Mouse (Mus musculus) megakaryocyte-erythroid progenitor cell, adult 5-6 weeks (primary cell): ENCODE data around the gene Uvrag. TPM values are rescaled to one million over a fixed set of nuclear protein-coding genes. Genes with fewer than 3 reads are reported as not detected.
"Not testable (repeated sequence)": the region's sequence is repeated elsewhere in the genome, so short reads cannot be mapped to it uniquely, and the experiment has no call there.

Source experiments
- ATAC-seq: replicated peaks from 2 replicates; pipeline ENCODE4 v1.8.0; 2016; ENCODE audit warnings: mild to moderate bottlenecking, inconsistent platforms; ENCODE audit not compliant: severe bottlenecking, poor library complexity, low FRiP score, low TSS enrichment
- total RNA-seq, 2 experiments: library from RNA; stranded (forward) in 1 of 2; stranded (reverse) in 1 of 2; fragments of 200-1000, 215-1000 nt in 1 of 2; fragments of >200 nt in 1 of 2; fragmentation: Nextera tagmentation in 1 of 2; gene quantifications; 2 replicates each; pipeline ENCODE4 v1.2.3; 2014 to 2017

Gene Uvrag
- total RNA-seq, 2 experiments from 2014 or later, result 15.0 to 16.2 TPM

- 0 out of 2 replicates have a peak, but pooled peaks have one; percentile 55 for ATAC-seq
Measured at GRCm38 (mm10) chr7:99073734-99074372, 67.1 kb downstream of the Uvrag start.

GRCm38 (mm10) chr7:99067710-99068109, 73.2 kb downstream of the Uvrag start:
- ATAC-seq, result no peak

DNA sequence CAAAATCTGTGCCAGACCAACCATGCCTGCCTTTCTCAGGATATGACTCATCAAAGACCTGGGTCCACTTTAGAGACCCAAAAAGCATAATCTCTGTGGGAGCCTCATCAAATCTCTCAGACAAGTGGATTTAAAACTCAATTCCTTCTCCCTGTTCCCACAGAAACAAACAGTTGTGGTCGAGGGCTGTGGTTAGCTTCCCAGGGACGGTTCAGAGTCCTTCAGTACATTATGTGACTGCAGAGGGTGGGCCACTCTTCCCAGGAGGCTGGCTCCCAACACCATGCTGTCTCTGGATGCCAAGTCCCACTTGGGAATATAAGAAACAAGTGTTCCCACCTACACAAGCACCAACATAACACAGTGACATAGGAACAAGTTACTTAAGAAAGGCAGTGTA, 75.0 kb downstream of the Uvrag start:
- ATAC-seq, result no peak

DNA sequence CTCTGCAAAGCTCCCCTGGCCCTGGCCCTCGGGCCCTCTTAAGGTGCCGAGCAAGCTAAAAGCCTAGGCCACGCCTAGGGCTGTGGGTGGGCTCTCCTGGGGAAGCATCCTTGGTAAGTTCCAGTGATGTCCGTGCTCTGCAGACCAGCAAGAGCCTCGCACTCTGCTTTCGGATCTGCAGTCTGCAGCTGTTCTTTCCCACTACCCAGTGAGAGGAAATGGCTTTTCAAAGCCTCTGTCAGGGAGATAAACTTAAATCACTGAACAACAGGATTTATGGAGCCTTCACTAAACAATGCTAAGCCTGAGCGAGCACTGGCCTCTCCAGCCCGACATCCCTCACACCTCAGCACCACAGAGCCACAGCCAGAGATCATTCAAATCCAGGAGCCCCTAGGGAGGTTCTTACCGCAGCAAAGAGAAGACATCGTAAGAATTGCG, 75.5 kb downstream of the Uvrag start:
- no peak for ATAC-seq

DNA sequence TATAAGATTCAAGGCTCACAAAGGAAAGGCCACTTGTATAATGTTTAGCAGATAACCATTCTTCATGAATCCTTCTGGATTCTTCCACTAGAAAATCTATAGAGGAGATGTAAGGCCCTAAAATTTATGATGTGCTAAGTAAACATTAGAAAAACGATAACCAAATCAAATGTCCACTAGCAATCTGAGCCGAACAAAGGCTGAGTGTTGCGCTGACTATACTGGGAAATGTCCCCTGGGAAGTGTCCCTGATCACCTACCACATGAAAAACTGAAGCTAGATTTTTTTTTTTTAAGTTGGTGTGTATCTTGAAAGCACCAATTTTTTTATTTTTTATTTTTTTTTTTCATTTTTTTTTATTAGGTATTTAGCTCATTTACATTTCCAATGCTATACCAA, 76.1 kb downstream of the Uvrag start:
- ATAC-seq, result no peak

- ATAC-seq, result not testable (repeated sequence)
Measured at GRCm38 (mm10) chr7:99062263-99062662, 78.7 kb downstream of the Uvrag start.

GRCm38 (mm10) chr7:99061056-99061680, 79.8 kb downstream of the Uvrag start:
- ATAC-seq, result no peak

DNA sequence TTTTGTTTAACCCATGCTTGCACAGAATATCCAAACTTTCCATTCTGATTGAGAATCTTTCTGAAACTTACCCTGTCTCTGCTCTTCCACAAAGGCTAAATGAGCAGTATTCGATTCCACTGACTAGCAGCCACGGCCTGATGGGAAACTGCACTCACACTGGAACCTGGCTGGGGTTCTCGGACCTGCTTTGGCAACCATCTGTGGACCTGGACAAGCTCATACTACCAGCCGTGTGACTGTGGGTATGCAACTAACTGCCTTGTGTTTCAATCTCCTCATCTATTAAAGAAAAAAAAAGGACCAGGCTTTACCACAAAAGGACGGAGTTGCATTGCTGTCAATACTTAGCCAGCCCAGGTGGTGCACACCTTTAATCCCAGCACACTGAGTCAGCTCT, 80.5 kb downstream of the Uvrag start:
- ATAC-seq, result no peak

DNA sequence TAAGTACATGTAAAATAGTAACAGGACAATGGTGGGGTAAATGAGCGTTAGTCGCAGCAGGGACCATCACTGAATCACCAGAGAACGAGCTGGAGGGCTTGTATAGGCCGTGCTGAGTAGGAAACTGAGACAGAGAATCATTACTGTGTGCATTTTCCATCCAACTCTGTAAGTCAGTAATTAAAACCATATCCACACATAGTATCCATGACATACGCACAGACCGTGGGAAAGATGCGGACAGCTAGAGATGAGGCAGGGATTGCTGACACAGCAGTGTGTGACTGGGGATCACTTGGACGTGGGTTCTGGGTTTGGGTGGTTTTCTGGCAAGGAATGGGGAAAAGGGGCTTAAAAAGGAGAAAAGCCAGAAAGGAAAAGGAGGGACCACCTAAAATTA, 81.0 kb downstream of the Uvrag start:
- ATAC-seq, result no peak

- ATAC-seq, result no peak
Measured at GRCm38 (mm10) chr7:99057053-99057630, 83.8 kb downstream of the Uvrag start.

GRCm38 (mm10) chr7:99053626-99054025, 87.3 kb downstream of the Uvrag start:
- no peak for ATAC-seq

DNA sequence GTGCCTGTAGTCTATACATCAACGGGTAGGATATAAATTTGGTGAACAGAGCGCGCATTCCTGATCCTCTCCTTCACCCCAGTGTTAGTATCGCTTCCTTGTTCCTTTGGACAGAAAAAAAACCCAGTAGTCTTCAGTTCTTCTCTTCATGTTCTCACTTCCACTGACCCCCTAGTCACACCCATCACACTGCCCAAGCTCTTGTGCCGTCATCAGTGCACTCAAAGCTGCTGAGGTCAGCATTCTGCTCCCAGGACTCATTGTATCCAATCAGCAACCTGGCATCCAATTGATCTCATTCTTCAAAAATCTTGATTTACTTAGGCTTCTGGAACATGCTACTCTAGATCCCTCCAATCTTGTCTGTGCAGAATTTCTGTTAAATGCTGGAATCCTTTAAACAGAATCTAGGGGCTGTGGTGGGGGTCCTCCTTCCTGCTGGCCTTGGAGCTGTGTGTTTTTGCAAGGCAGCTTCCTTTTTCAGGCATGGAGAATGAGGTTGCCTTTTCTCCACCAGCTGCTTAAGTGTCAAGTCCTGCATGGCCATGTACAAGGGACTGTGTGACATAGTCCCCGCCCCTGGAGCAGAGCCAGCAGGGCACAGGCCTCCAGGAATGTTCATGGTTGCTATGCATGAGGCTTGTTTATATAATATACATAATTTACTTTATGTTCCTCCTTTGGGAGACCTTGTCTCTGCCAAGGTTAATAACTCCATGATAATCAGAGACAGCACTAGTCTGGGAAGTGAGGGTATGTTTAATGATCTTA, 88.3 kb downstream of the Uvrag start:
- ATAC-seq, result no peak

DNA sequence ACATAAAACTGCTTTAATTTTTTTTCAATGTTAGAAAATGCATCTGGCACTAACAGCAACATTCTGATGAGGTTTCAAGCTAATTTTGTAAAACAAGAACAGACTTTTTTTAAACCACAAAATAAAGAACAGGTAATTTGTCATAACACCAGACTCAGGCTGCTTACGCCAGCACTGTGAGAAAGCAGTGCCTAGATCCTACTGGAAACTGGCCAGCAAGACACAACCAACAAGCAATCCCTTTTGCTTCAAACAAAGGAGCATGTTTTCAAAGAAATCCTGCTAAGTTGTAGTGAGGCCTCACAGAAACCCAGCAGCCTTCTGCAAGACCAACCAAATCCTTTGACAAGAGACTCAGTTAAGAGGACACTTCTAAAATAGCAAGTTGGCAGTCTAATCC, 90.1 kb downstream of the Uvrag start:
- no peak for ATAC-seq

GRCm38 (mm10) chr7:99049897-99050296, 91.0 kb downstream of the Uvrag start:
- no peak for ATAC-seq

- no peak for ATAC-seq
Measured at GRCm38 (mm10) chr7:99046545-99047206, 94.3 kb downstream of the Uvrag start.

DNA sequence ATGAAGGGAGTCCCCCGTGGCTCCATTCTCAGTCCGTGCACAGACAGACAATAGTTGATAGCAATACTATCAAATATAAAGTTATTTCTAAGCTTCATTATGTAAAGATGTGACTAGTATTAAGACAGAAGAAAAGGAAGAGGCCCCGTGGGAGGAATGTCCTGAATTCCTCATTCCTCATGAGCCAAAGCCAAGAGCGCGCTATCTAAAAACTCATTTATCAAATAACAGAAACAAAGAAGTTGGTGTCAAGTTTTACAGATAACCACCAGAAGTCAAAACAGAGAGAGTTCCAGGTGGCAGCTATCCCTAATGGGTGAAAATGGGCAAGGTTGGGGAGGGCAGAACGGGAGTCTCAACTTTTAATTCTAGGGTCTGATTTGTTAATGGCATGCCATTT, 95.4 kb downstream of the Uvrag start:
- no peak for ATAC-seq

DNA sequence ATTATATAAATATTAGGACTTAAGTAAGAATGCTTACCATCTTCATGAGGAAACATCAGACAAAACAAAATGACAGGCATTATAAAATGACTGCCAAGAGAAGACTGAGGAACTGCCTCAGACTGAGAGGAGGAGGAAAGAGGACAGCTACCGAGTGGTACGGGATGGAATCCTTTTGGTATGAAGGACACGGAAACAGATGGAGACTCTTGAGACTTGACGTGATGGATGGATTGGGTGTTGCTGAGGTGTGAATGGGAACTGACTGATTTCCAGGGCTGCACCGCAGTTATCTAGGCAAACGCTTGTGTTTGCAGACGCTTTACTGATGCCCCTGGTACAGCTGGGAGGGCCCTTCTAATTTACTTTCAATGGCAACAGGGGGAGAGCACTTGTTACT, 97.0 kb downstream of the Uvrag start:
- ATAC-seq, result no peak

GRCm38 (mm10) chr7:99043322-99043721, 97.6 kb downstream of the Uvrag start:
- no peak for ATAC-seq

DNA sequence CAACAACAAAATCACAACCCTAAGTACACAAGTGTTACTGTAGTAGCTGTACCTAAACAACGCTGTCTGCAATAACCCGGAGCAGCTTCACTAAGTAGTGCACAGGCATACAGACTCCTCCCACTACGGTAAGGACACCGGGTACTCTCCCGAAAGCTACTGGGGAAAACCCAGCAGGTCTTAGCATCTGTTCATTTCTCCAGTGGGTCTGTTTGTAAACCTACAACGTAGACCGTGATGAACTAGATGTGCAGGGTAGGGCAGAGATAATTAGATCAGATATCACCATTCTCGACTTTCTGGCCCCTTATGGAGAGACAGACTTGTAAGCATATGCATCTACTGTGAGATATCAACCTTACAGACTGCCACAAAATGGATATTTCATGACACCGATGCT, 99.1 kb downstream of the Uvrag start:
- no peak for ATAC-seq

DNA sequence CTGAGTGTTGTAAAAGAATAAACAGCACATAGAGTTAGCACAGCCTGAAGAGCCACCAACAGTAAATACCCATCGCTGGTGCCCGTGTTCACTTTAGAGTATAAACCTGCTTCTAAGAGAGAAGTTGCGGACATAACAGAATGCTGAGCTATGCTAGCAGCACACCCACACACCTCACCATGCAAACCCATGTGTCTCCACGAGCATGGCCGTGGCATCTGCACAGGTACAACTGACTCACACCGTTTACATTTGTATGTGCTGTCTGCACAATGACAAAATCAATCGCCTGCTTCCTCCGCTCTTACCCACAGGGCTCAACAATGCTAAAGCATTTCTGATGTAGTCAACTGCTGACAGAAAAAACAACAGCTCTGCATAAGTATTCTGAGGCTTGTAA, 101.0 kb downstream of the Uvrag start:
- no peak for ATAC-seq
